Mouse (Mus musculus) heart, embryonic 12.5 days (tissue): ENCODE results near the gene 6030458C11Rik. TPM values are rescaled to one million over a fixed set of nuclear protein-coding genes. Genes with fewer than 3 reads are reported as not detected.
A peak's percentile ranks its signal among the peaks of the same experiment; 100 is the strongest.
"Not testable (repeated sequence)": the region's sequence is repeated elsewhere in the genome, so short reads cannot be mapped to it uniquely, and the experiment has no call there.

ENCODE experiments used
- ATAC-seq: fragments of 200-750 bp; cut with Nextera tagmentation; 2 replicates; pipeline ENCODE4 v1.8.0; 2017; ENCODE audit warnings: moderate TSS enrichment, moderate library complexity; ENCODE audit not compliant: insufficient number of reproducible peaks, low FRiP score
- H3K27ac ChIP-seq: fragments of 300-500 bp; sonication (generic); 2 replicates; pipeline ENCODE4 v1.5.1; 2016; ENCODE audit warnings: mild to moderate bottlenecking, moderate library complexity; ENCODE audit not compliant: poor library complexity, severe bottlenecking
- H3K27me3 ChIP-seq: fragments of 300-500 bp; sonication (generic); replicated peaks from 2 replicates; pipeline ENCODE4 v1.6.1; 2016; ENCODE audit warnings: mild to moderate bottlenecking, moderate library complexity
- H3K36me3 ChIP-seq: fragments of 300-500 bp; sonication (generic); 2 replicates; pipeline ENCODE4 v1.6.1; 2016; ENCODE audit warnings: mild to moderate bottlenecking, moderate library complexity
- H3K4me1 ChIP-seq: fragments of 300-500 bp; sonication (generic); replicated peaks from 2 replicates; pipeline ENCODE4 v1.6.1; 2016; ENCODE audit warnings: mild to moderate bottlenecking
- H3K4me2 ChIP-seq: fragments of 300-500 bp; sonication (generic); 2 replicates; pipeline ENCODE4 v1.6.1; 2016; ENCODE audit warnings: mild to moderate bottlenecking, moderate library complexity
- H3K4me3 ChIP-seq: fragments of 300-500 bp; sonication (generic); 2 replicates; pipeline ENCODE4 v1.5.1; 2016; ENCODE audit warnings: mild to moderate bottlenecking
- H3K9ac ChIP-seq: fragments of 300-500 bp; sonication (generic); 2 replicates; pipeline ENCODE4 v1.6.1; 2016; ENCODE audit warnings: mild to moderate bottlenecking, moderate library complexity
- H3K9me3 ChIP-seq: fragments of 300-500 bp; sonication (generic); replicated peaks from 2 replicates; pipeline ENCODE4 v1.6.1; 2016; ENCODE audit warnings: mild to moderate bottlenecking, moderate library complexity
- WGBS: fragments of 180-500 bp; shearing (Covaris S2); methylation state at CpG from one replicate; pipeline ENCODE4 v1.1.7; 2016; 5-methylcytosine and 5-hydroxymethylcytosine counted together
- polyA plus RNA-seq: library from polyadenylated mRNA; unstranded; fragments of >200 nt; fragmentation: Nextera tagmentation; extraction: Ambion mirVana; gene quantifications from 2 replicates; pipeline ENCODE4 v1.2.1, GENCODE M21; 2016

Gene 6030458C11Rik
- polyA plus RNA-seq, 1 experiment from 2014 or later, result 32.9 TPM

DNA sequence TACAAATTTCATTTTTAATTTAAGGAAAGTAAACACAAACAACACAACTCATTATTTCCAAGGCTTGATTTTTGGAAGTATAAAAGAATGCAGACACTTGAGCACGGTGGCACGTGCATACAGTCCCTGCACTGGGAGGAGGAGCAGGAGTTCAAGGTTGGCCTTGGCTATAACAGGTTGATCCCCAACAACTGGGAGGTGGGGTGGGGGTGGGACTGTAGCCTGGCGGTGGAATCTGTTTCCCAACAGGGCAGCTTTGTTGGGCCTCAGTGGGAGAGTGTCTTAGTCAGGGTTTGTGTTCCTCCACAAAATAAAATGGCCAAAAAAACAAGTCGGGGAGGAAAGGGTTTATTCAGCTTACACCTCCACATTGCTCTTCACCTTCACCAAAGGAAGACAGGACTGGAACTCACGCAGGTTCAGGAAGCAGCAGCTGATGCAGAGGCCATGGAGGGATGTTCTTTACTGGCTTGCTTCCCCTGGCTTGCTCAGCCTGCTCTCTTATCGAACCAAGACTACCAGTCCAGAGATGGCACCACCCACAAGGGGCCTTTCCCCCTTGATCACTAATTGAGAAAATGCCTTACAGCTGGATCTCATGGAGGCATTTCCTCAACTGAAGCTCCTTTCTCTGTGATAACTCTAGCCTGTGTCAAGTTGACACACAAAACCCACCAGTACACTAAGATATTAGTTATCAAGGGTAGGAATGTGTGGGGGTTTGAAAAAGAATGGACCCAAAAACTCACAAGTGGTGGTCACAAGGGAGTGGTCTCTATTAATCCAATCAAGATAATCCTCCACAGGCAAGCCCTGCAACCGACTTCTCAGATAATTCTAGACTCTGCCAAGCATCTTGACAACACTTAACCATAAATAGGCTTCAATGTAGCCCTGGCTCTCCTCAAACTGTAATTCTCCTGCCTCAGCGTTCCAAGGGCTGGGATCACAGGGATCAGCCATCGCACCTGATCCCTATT is 1.7 kb downstream of the 6030458C11Rik start:
- no peaks in the 10 kb centered on the region for H3K27me3 ChIP-seq
- no peak overlapping the region for H3K27ac ChIP-seq
- no peaks in the 10 kb centered on the region for H3K9me3 ChIP-seq
- H3K36me3 ChIP-seq, result peaks cover 46% of the 10 kb centered on the region
- peaks cover 11% of the 10 kb centered on the region for H3K4me1 ChIP-seq
- no peak overlapping the region for H3K4me2 ChIP-seq
- no peak overlapping the region for H3K4me3 ChIP-seq
- 71% methylated on average over 9 of the region's 9 CpGs for WGBS
- H3K9ac ChIP-seq, result no peak overlapping the region
- no peak for ATAC-seq

- WGBS, result 91% methylated on average over 8 of the region's 8 CpGs
- no peak overlapping the region for H3K27ac ChIP-seq
- ATAC-seq, result no peak
- H3K4me1 ChIP-seq, result no peaks in the 10 kb centered on the region
- no peaks in the 10 kb centered on the region for H3K9me3 ChIP-seq
- H3K4me2 ChIP-seq, result no peak overlapping the region
- H3K9ac ChIP-seq, result no peak overlapping the region
- no peak overlapping the region for H3K4me3 ChIP-seq
- peaks cover 82% of the 10 kb centered on the region for H3K36me3 ChIP-seq
- no peaks in the 10 kb centered on the region for H3K27me3 ChIP-seq
These were observed 6.9 kb downstream of the 6030458C11Rik start for GRCm38 (mm10) chr15:12817592-12817991.

DNA sequence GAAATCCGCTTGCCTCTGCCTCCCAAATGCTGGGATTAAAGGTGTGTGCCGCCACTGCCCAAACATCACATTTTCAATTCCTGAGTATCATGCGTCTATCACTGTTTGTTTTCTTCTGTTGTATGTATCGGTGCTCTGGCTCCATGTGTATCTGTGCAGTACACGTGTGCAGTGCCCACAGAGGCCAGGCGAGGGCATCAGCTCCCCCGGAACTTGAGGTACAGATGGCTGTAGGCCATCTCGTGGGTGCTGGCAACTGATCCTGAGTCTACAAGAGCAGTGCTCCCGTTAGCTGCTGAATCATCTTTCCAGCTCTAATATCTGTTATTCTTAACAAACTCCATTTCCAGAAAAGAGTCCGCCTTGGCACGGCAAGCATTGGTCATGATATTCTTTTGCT is 11.8 kb downstream of the 6030458C11Rik start:
- H3K27me3 ChIP-seq, result no peaks in the 10 kb centered on the region
- peaks cover 87% of the 10 kb centered on the region for H3K36me3 ChIP-seq
- H3K9me3 ChIP-seq, result no peaks in the 10 kb centered on the region
- 93% methylated on average over 11 of the region's 11 CpGs for WGBS
- H3K4me1 ChIP-seq, result no peaks in the 10 kb centered on the region
- no peak overlapping the region for H3K27ac ChIP-seq
- no peak overlapping the region for H3K9ac ChIP-seq
- no peak overlapping the region for H3K4me2 ChIP-seq
- ATAC-seq, result no peak
- no peak overlapping the region for H3K4me3 ChIP-seq

DNA sequence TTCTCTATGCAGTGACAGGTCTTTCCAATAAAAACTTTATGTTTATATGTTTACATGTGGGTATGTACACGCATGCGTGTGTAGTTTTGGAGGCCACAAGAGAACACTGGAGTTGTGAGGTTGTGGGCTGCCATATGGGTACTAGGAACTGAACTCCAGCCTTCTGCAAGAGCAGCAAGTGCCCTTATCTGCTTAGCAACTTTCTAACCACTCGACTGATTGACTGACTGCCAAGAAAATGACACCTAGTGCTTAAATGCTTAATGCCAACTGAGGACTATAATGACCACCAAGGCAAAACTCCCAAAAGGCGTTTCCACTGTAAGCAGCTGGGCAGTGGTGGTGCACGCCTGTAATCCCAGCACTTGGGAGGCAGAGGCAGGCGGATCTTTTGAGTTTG is 15.1 kb downstream of the 6030458C11Rik start:
- Histone ChIP-seq H3K9me3 (no peaks in the 10 kb centered on the region), H3K36me3 (peaks cover 76% of the 10 kb centered on the region), H3K4me1 (no peaks in the 10 kb centered on the region), H3K27me3 (no peaks in the 10 kb centered on the region), H3K4me2 (no peak overlapping the region), H3K9ac (no peak overlapping the region), H3K27ac (no peak overlapping the region), H3K4me3 (no peak overlapping the region)
- WGBS, result 83% methylated on average over 6 of the region's 6 CpGs
- ATAC-seq, result no peak

GRCm38 (mm10) chr15:12807088-12807487 is 17.4 kb downstream of the 6030458C11Rik start:
- ATAC-seq, result no peak
- no peaks in the 10 kb centered on the region for H3K4me1 ChIP-seq
- H3K9ac ChIP-seq, result no peak overlapping the region
- H3K4me3 ChIP-seq, result no peak overlapping the region
- H3K27me3 ChIP-seq, result no peaks in the 10 kb centered on the region
- H3K9me3 ChIP-seq, result no peaks in the 10 kb centered on the region
- H3K4me2 ChIP-seq, result no peak overlapping the region
- 92% methylated on average over 10 of the region's 10 CpGs for WGBS
- H3K27ac ChIP-seq, result no peak overlapping the region
- H3K36me3 ChIP-seq, result peaks cover 59% of the 10 kb centered on the region

DNA sequence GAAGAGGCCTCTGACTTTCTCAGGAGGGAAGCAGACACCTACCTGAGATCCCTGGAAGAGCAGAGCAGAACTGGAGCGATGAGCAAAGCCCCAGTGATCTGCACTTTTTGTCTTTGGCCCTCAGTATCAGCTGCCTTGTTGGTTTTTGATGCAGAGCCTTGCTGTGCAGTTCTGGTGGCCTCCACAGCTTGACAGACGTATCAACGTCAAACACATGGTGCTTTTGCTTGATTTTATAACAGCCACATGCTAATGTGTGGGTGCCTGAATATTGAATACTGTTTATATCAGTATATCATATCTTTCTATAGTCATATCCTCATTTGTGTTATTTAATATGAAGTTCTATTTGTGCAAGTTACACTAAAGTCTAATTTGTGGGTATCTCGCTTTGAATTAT is 19.4 kb downstream of the 6030458C11Rik start:
- no peak for ATAC-seq
- Histone ChIP-seq H3K27ac (no peak overlapping the region), H3K9me3 (no peaks in the 10 kb centered on the region), H3K4me1 (peaks cover 7% of the 10 kb centered on the region; the same call in 1 of the 2 replicates), H3K36me3 (peaks cover 39% of the 10 kb centered on the region), H3K9ac (no peak overlapping the region), H3K4me3 (no peak overlapping the region), H3K27me3 (no peaks in the 10 kb centered on the region), H3K4me2 (no peak overlapping the region)
- 86% methylated on average over 4 of the region's 4 CpGs for WGBS

DNA sequence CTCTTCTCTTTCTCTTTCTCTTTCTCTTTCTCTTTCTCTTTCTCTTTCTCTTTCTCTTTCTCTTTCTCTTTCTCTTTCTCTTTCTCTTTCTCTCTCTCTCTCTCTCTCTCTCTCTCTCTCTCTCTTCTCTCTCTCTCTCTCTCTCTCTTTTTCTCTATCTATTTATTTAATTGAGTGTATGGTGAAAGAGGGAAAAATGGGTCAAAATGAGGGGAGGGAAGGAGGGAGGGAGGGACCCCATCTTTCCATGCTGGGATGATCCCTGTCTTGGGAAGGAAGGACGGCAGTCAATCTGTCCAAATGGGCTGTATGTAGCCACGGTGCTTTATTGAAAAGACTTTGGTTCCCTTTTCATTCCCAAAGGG is 23.3 kb downstream of the 6030458C11Rik start:
- not testable (repeated sequence) for H3K27me3 ChIP-seq, H3K9ac ChIP-seq, H3K4me3 ChIP-seq, H3K9me3 ChIP-seq, H3K27ac ChIP-seq, ATAC-seq, H3K4me1 ChIP-seq, H3K36me3 ChIP-seq
- H3K4me2 ChIP-seq, result peak overlapping the region; percentile 42; the same call in 1 of the 2 replicates
- WGBS, result 72% methylated on average over 2 of the region's 2 CpGs

- peak overlapping the region; percentile 42 for H3K4me2 ChIP-seq
- peaks cover under 1% of the 10 kb centered on the region for H3K36me3 ChIP-seq
- peaks cover 8% of the 10 kb centered on the region; the same call in 1 of the 2 replicates for H3K4me1 ChIP-seq
- no peaks in the 10 kb centered on the region for H3K9me3 ChIP-seq
- no peak overlapping the region for H3K9ac ChIP-seq
- no peak overlapping the region for H3K4me3 ChIP-seq
- 25% methylated on average over 15 of the region's 15 CpGs for WGBS
- no peak overlapping the region for H3K27ac ChIP-seq
- no peaks in the 10 kb centered on the region for H3K27me3 ChIP-seq
- no peak for ATAC-seq
These were observed 23.9 kb downstream of the 6030458C11Rik start for GRCm38 (mm10) chr15:12800405-12801141.

- no peak overlapping the region for H3K27ac ChIP-seq
- H3K4me2 ChIP-seq, result no peak overlapping the region
- H3K9ac ChIP-seq, result no peak overlapping the region
- H3K27me3 ChIP-seq, result no peaks in the 10 kb centered on the region
- no peaks in the 10 kb centered on the region for H3K36me3 ChIP-seq
- no peak for ATAC-seq
- H3K4me3 ChIP-seq, result no peak overlapping the region
- H3K9me3 ChIP-seq, result no peaks in the 10 kb centered on the region
- H3K4me1 ChIP-seq, result peaks cover 8% of the 10 kb centered on the region; the same call in 1 of the 2 replicates
- 47% methylated on average over 6 of the region's 6 CpGs for WGBS
These were observed 26.4 kb downstream of the 6030458C11Rik start for GRCm38 (mm10) chr15:12798043-12798442.

DNA sequence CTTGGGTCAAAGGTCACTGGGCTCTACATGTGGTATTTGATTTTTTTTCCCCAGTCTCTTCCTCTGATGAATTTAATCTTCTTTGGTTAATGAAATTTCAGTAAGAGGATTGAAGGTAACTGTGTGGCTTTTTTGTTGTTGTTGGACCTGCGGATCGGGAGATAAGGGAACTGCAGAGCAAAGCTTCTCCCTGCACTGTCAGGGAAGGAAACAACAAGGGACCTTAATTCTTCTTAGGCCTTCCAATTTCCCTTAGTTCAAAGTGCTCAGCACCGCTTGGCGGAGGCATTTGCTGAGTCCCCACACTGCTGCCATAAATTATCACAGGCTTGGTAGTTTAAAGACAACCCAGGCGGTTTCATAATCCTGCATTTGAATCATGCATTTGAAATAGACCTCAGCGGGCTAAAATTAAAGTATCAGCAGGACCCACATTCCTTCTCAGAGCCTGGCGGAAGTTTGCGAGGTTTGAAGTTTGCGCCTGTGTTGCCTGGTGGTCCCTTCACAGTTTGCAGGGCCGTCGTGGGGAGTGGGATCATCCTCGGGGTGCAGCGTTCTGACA is 28.5 kb downstream of the 6030458C11Rik start:
- no peaks in the 10 kb centered on the region for H3K9me3 ChIP-seq
- H3K27me3 ChIP-seq, result no peaks in the 10 kb centered on the region
- no peak overlapping the region for H3K9ac ChIP-seq
- WGBS, result 45% methylated on average over 13 of the region's 13 CpGs
- no peak overlapping the region for H3K27ac ChIP-seq
- H3K36me3 ChIP-seq, result no peaks in the 10 kb centered on the region
- peaks cover 8% of the 10 kb centered on the region; the same call in 1 of the 2 replicates for H3K4me1 ChIP-seq
- no peak overlapping the region for H3K4me2 ChIP-seq
- no peak overlapping the region for H3K4me3 ChIP-seq
- no peak for ATAC-seq

- Histone ChIP-seq H3K36me3 (no peaks in the 10 kb centered on the region), H3K9ac (no peak overlapping the region), H3K27me3 (no peaks in the 10 kb centered on the region), H3K4me2 (no peak overlapping the region), H3K4me3 (no peak overlapping the region), H3K4me1 (peaks cover 5% of the 10 kb centered on the region; the same call in 1 of the 2 replicates), H3K9me3 (no peaks in the 10 kb centered on the region; the same call in 1 of the 2 replicates), H3K27ac (no peak overlapping the region)
- ATAC-seq, result no peak
- 0% methylated on average over 2 of the region's 2 CpGs for WGBS
These were observed 29.0 kb downstream of the 6030458C11Rik start for GRCm38 (mm10) chr15:12795457-12795894.
